Mouse (Mus musculus) stomach, postnatal 0 days (tissue): Measurements from ENCODE around the gene Nme1.

ENCODE experiments used
- CTCF ChIP-seq: IDR thresholded peaks from 2 replicates; pipeline ENCODE4 v1.5.1; 2016; ENCODE audit warnings: antibody characterized with exemption, low read depth, mild to moderate bottlenecking, moderate library complexity
- EP300 ChIP-seq: optimal IDR thresholded peaks from 2 replicates; pipeline ENCODE3; 2016; ENCODE audit warnings: antibody characterized with exemption

GRCm38 (mm10) chr11:93968848-93969128 is 467 bp upstream of the Nme1 start:
- TF ChIP-seq CTCF (no peak), EP300 (no peak)
